Mouse (Mus musculus): Measurements from ENCODE around the gene Npr1.

GRCm38 (mm10) chr3:90513796-90514590, 48.3 kb upstream of the Npr1 start, which contains the start of the genes S100a1 and S100a13:
- TF ChIP-seq GATA1 (IDR thresholded peaks at IDR 0.05; ENCODE audit: low read length) = no peak
- no peak for TF ChIP-seq TAL1 (IDR thresholded peaks at IDR 0.05; ENCODE audit: low read length)

Data from erythroblast, embryonic 14.5 days (primary cell).